Mouse (Mus musculus) MEL (cell line): ENCODE results near the gene Kcne4. TPM values are rescaled to one million over a fixed set of nuclear protein-coding genes. Genes with fewer than 3 reads are reported as not detected.

ENCODE experiments used
- DNase-seq: peaks from one replicate; pipeline ENCODE4 v3.0.0; 2011; ENCODE audit warnings: low read depth, low spot score
- H3K27ac ChIP-seq: 2 replicates; pipeline ENCODE4 v1.5.1; 2012; ENCODE audit warnings: low read depth, mild to moderate bottlenecking, control low read depth, low read length, moderate library complexity; ENCODE audit not compliant: control insufficient read depth
- H3K27me3 ChIP-seq, 2 experiments: fragments of 150-350 bp in 1 of 2; sonication (generic) in 1 of 2; 2 replicates each; pipeline ENCODE4 v1.6.1; 2012; ENCODE audit warnings: low read length in 2 of 2, mild to moderate bottlenecking in 2 of 2, improper control_type of control experiment in 1 of 2, moderate library complexity in 1 of 2; ENCODE audit not compliant: insufficient read depth in 2 of 2, control insufficient read depth in 1 of 2
- H3K36me3 ChIP-seq, 2 experiments: 2 replicates each; pipeline ENCODE4 v1.6.1; 2012 to 2014; ENCODE audit warnings: low read length in 2 of 2, improper control_type of control experiment in 1 of 2, inconsistent platforms in 1 of 2, mild to moderate bottlenecking in 1 of 2; ENCODE audit not compliant: insufficient read depth in 2 of 2, control insufficient read depth in 1 of 2
- H3K4me1 ChIP-seq, 2 experiments: fragments of 150-350 bp in 1 of 2; sonication (generic) in 1 of 2; 2 replicates each; pipeline ENCODE4 v1.6.1; 2012; ENCODE audit warnings: low read length in 2 of 2, improper control_type of control experiment in 1 of 2, mild to moderate bottlenecking in 1 of 2; ENCODE audit not compliant: insufficient read depth in 2 of 2, control insufficient read depth in 1 of 2
- H3K4me3 ChIP-seq, 2 experiments: fragments of 150-350 bp in 1 of 2; sonication (generic) in 1 of 2; 2 replicates each; pipeline ENCODE4 v1.5.1; 2012; ENCODE audit warnings: low read depth in 2 of 2, low read length in 2 of 2, mild to moderate bottlenecking in 2 of 2, moderate library complexity in 2 of 2, control low read depth in 1 of 2, improper control_type of control experiment in 1 of 2; ENCODE audit not compliant: control insufficient read depth in 1 of 2, insufficient read depth in 1 of 2
- H3K79me2 ChIP-seq: 2 replicates; pipeline ENCODE4 v1.6.1; 2012; ENCODE audit warnings: mild to moderate bottlenecking, low read length, moderate library complexity; ENCODE audit not compliant: control insufficient read depth, poor library complexity, insufficient read depth
- H3K9ac ChIP-seq: 2 replicates; pipeline ENCODE4 v1.6.1; 2012; ENCODE audit warnings: low read depth, mild to moderate bottlenecking, control low read depth, low read length, moderate library complexity; ENCODE audit not compliant: control insufficient read depth, poor library complexity, severe bottlenecking
- H3K9me3 ChIP-seq: fragments of 150-350 bp; sonication (generic); replicated peaks from 2 replicates; pipeline ENCODE4 v1.6.1; 2012; ENCODE audit warnings: mild to moderate bottlenecking, low read length, improper control_type of control experiment, moderate library complexity; ENCODE audit not compliant: insufficient read depth
- CTCF ChIP-seq, 3 experiments: IDR thresholded peaks in 2 of 3; conservative IDR thresholded peaks in 1 of 3; 2 replicates each; pipeline ENCODE4 v1.5.1; 2011 to 2012; ENCODE audit warnings: low read length in 3 of 3, low read depth in 2 of 3, mild to moderate bottlenecking in 2 of 3, improper control_type of control experiment in 1 of 3, inconsistent platforms in 1 of 3, mixed read lengths in 1 of 3, moderate library complexity in 1 of 3; ENCODE audit not compliant: control insufficient read depth in 1 of 3, insufficient read depth in 1 of 3, poor library complexity in 1 of 3, severe bottlenecking in 1 of 3
- E2F4 ChIP-seq: IDR thresholded peaks from 2 replicates; pipeline ENCODE4 v1.6.1; 2011; ENCODE audit warnings: low read depth, low read length, improper control_type of control experiment, borderline replicate concordance
- ELF1 ChIP-seq: IDR thresholded peaks from 2 replicates; pipeline ENCODE4 v1.6.1; 2014; ENCODE audit warnings: low read depth, mild to moderate bottlenecking, inconsistent platforms, low read length, improper control_type of control experiment, moderate library complexity
- EP300 ChIP-seq, 2 experiments: IDR thresholded peaks; 2 replicates each; pipeline ENCODE4 v1.6.1; 2011; ENCODE audit warnings: improper control_type of control experiment in 2 of 2, low read length in 2 of 2, low read depth in 1 of 2, mild to moderate bottlenecking in 1 of 2
- GATA1 ChIP-seq: IDR thresholded peaks from 2 replicates; pipeline ENCODE4 v1.6.1; 2011; ENCODE audit warnings: low read depth, low read length, improper control_type of control experiment
- HCFC1 ChIP-seq: IDR thresholded peaks from 2 replicates; pipeline ENCODE4 v1.6.1; 2012; ENCODE audit warnings: low read depth, mild to moderate bottlenecking, inconsistent platforms, low read length, improper control_type of control experiment, moderate library complexity
- JUND ChIP-seq: IDR thresholded peaks from 2 replicates; pipeline ENCODE4 v1.6.1; 2011; ENCODE audit warnings: low read depth, mild to moderate bottlenecking, improper control_type of control experiment, low read length
- MAFK ChIP-seq: IDR thresholded peaks from 2 replicates; pipeline ENCODE4 v1.6.1; 2011; ENCODE audit warnings: low read depth, mild to moderate bottlenecking, low read length, improper control_type of control experiment, borderline replicate concordance
- MYB ChIP-seq: IDR thresholded peaks from 2 replicates; pipeline ENCODE4 v1.6.1; 2011; ENCODE audit warnings: mild to moderate bottlenecking, low read depth, low read length, improper control_type of control experiment
- MYC ChIP-seq: IDR thresholded peaks from 2 replicates; pipeline ENCODE4 v1.6.1; 2011; ENCODE audit warnings: low read depth, mild to moderate bottlenecking, low read length, improper control_type of control experiment, moderate library complexity
- POLR2A ChIP-seq, 2 experiments: IDR thresholded peaks; 2 replicates each; pipeline ENCODE4 v1.6.1; 2011 to 2012; ENCODE audit warnings: low read length in 2 of 2, mild to moderate bottlenecking in 2 of 2, control low read depth in 1 of 2, improper control_type of control experiment in 1 of 2, low read depth in 1 of 2, moderate library complexity in 1 of 2; ENCODE audit not compliant: control insufficient read depth in 1 of 2, insufficient read depth in 1 of 2, poor library complexity in 1 of 2
- POLR2AphosphoS2 ChIP-seq: IDR thresholded peaks from 2 replicates; pipeline ENCODE4 v1.6.1; 2011; ENCODE audit warnings: low read length, improper control_type of control experiment
- POLR2AphosphoS5 ChIP-seq: IDR thresholded peaks from 2 replicates; pipeline ENCODE4 v1.6.1; 2012; ENCODE audit warnings: low read depth, borderline replicate concordance, mild to moderate bottlenecking, inconsistent platforms, low read length, moderate library complexity, mixed read lengths
- RAD21 ChIP-seq: IDR thresholded peaks from 2 replicates; pipeline ENCODE4 v1.6.1; 2011; ENCODE audit warnings: mild to moderate bottlenecking, low read depth, low read length, improper control_type of control experiment
- SIN3A ChIP-seq: IDR thresholded peaks from 2 replicates; pipeline ENCODE4 v1.6.1; 2012; ENCODE audit warnings: low read length, improper control_type of control experiment, inconsistent platforms
- TAL1 ChIP-seq: IDR thresholded peaks from 2 replicates; pipeline ENCODE4 v1.6.1; 2012; ENCODE audit warnings: mild to moderate bottlenecking, inconsistent platforms, low read length, moderate library complexity, mixed read lengths
- USF2 ChIP-seq, 2 experiments: IDR thresholded peaks; 2 replicates each; pipeline ENCODE4 v1.6.1; 2011 to 2012; ENCODE audit warnings: improper control_type of control experiment in 2 of 2, low read length in 2 of 2, borderline replicate concordance in 1 of 2, inconsistent platforms in 1 of 2, low read depth in 1 of 2, mild to moderate bottlenecking in 1 of 2; ENCODE audit not compliant: insufficient read depth in 1 of 2
- ZC3H11A ChIP-seq: IDR thresholded peaks from 2 replicates; pipeline ENCODE4 v1.6.1; 2012; ENCODE audit warnings: low read depth, mild to moderate bottlenecking, inconsistent platforms, low read length, improper control_type of control experiment
- polyA plus RNA-seq, 2 experiments: library from polyadenylated mRNA; stranded (reverse) in 1 of 2; unstranded in 1 of 2; fragments of >175 nt in 1 of 2; fragments of >200 nt in 1 of 2; gene quantifications; 2 replicates each; pipeline versions ENCODE4 v1.2.1 to v1.2.4; 2012; ENCODE audit warnings: low replicate concordance in 2 of 2, low read depth in 1 of 2; ENCODE audit not compliant: insufficient read length in 2 of 2, insufficient read depth in 1 of 2, missing spikeins in 1 of 2
- total RNA-seq: library from RNA; depleted of rRNA; stranded (reverse); fragments of 300-350 nt; gene quantifications from 2 replicates; pipeline ENCODE4 v1.2.3, GENCODE M21; 2012

Gene Kcne4
- total and polyA plus RNA-seq, 3 experiments: not detected

- no peaks in the 10 kb centered on the region for H3K27me3 ChIP-seq
- H3K4me3 ChIP-seq: no peak overlapping the region
- no peaks in the 10 kb centered on the region for H3K9me3 ChIP-seq
- no peak overlapping the region for H3K9ac ChIP-seq
- H3K79me2 ChIP-seq: no peaks in the 10 kb centered on the region
- H3K4me1 ChIP-seq: no peaks in the 10 kb centered on the region
- DNase-seq: no peak
- no peak for TF ChIP-seq EP300 (IDR thresholded peaks at IDR 0.05; ENCODE audit: low read depth in 1 of 2, low read length in 2 of 2)
- TF ChIP-seq MYC: no peak
- TF ChIP-seq POLR2A (IDR thresholded peaks at IDR 0.05; ENCODE audit: control insufficient read depth in 1 of 2, insufficient read depth in 1 of 2, low read depth in 1 of 2, low read length in 2 of 2, poor library complexity in 1 of 2): no peak
- TF ChIP-seq POLR2AphosphoS5: no peak
- no peak for TF ChIP-seq MAFK
- no peak for TF ChIP-seq TAL1
- no peak for TF ChIP-seq GATA1
- TF ChIP-seq USF2 (IDR thresholded peaks at IDR 0.05; ENCODE audit: borderline replicate concordance in 1 of 2, insufficient read depth in 1 of 2, low read depth in 1 of 2, low read length in 2 of 2): no peak
- TF ChIP-seq POLR2AphosphoS2: no peak
- TF ChIP-seq MYB: no peak
- no peak for TF ChIP-seq CTCF (IDR thresholded peaks at IDR 0.05 in 2 of 3, conservative IDR thresholded peaks at IDR 0.05 in 1 of 3; ENCODE audit: control insufficient read depth in 1 of 3, insufficient read depth in 1 of 3, low read depth in 2 of 3, low read length in 3 of 3, poor library complexity in 1 of 3, severe bottlenecking in 1 of 3)
- no peak for TF ChIP-seq JUND
- no peak for TF ChIP-seq E2F4
- no peak for TF ChIP-seq ELF1
- TF ChIP-seq SIN3A: no peak
- TF ChIP-seq RAD21: no peak
- H3K36me3 ChIP-seq: no peaks in the 10 kb centered on the region
- no peak overlapping the region for H3K27ac ChIP-seq
Observed at GRCm38 (mm10) chr1:78838468-78838867, 21.9 kb downstream of the Kcne4 start.

GRCm38 (mm10) chr1:78840769-78841168 lies 24.2 kb downstream of the Kcne4 start:
- H3K36me3 ChIP-seq: no peaks in the 10 kb centered on the region
- no peak for TF ChIP-seq HCFC1
- no peak for TF ChIP-seq ZC3H11A
- no peak for TF ChIP-seq POLR2AphosphoS2
- DNase-seq: no peak

More at GRCm38 (mm10) chr1:78840769-78841168, 24.2 kb downstream of the Kcne4 start:
- H3K4me3 ChIP-seq: no peak overlapping the region
- H3K4me1 ChIP-seq: no peaks in the 10 kb centered on the region
- H3K27ac ChIP-seq: no peak overlapping the region
- no peak overlapping the region for H3K9ac ChIP-seq
- no peaks in the 10 kb centered on the region for H3K79me2 ChIP-seq
- H3K9me3 ChIP-seq: no peaks in the 10 kb centered on the region
- no peaks in the 10 kb centered on the region for H3K27me3 ChIP-seq
